Mouse (Mus musculus): ENCODE measurements at regions not wholly inside any gene's neighbourhood (a gene's known extent, or its start where the extent isn't known, plus 50 kb on each side); places are given as distances from the start of the nearest gene placed in this dataset.

- DNase-seq (ENCODE audit: low read depth, low spot score) = no peak
Observed at GRCm38 (mm10) chr7:58093523-58093922, 562.4 kb upstream of the Atp10a start.

GRCm38 (mm10) chr7:58078825-58079224, 569.0 kb upstream of the Gabra5 start:
- DNase-seq (ENCODE audit: low read depth, low spot score) = no peak

- DNase-seq (ENCODE audit: low read depth, low spot score) = peak; percentile 42
Observed at GRCm38 (mm10) chr7:58032975-58033374, 523.1 kb upstream of the Gabra5 start.

- DNase-seq (ENCODE audit: low read depth, low spot score) = no peak
Observed at GRCm38 (mm10) chr7:58032111-58032510, 522.3 kb upstream of the Gabra5 start.

DNA sequence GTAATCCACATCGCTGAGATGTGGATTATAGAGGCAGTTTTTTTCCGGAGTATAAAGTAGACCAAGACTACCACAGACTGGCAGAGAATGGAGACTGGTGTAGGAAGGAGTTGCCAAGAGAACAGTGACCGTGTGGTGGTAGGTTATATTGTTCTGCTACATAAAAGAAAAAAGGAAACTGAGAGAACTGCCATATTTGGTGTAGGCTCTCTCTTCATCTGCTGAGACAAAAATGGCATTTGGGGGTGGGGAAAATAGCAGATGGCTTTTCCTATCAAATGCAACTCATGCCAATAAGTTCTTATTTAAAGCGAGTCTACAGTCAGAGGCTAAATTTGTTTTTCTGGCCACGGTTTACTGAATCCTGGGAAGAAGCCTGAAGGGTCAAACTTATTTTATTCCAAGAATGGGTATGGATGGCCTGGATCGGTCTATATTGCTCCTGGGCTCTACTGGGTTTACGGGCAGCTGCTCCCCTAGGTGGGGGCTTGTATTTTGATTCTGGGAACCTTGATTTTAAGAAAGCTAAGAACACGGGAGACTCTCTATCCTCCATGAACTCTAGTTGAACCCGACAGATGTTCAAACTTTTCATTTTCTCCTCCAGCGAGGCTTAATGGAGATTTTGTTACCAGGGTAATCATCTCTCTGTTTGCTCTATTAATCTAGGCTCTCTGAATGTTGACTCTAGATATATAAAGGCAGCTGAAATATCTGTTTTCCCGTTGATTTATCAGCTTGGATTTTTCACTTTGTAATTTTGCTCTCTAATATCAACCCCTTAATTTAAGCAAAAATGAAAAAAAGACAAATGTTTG, 482.8 kb upstream of the Gabra5 start:
- no peak for DNase-seq (ENCODE audit: low read depth, low spot score)

DNA sequence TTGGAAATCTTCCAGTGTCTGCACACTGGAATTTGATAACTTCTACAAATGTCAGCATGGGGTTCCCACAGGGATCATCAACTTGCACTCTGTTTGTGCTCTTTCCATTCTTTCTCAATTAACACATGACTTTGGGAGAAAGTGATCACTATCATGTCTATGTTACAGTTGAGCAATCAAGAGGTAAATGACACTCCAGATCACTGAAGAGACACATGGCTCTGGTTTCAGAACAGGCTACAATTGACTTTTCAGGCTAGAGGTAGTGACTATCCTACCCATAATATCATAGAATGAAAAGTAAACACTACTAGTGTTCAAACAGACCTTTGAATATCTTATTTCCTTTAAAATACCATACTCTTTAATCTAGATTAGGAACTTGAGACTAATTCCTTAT, 473.3 kb upstream of the Gabra5 start:
- DNase-seq (ENCODE audit: low read depth, low spot score) = no peak

DNA sequence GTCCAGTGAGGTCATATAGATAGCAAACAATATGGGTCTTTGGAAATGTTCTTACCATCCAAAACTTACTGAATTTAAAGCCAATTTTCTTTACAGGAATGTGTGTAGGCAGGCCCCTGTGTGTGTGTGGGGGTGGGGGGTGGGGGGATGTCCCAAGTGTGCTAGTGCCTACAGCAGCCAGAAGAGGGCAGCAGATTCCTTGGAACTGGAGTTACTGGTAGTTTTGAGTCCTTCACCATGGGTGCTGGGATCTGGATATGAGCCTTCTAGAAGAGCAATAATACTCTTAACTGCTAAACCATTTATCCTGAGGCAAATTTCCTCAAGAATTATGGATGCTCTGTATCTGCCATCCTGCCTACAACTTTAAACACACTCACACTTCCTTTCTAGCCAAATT, 456.4 kb upstream of the Gabra5 start:
- peak; percentile 41 for DNase-seq (ENCODE audit: low read depth, low spot score)

DNA sequence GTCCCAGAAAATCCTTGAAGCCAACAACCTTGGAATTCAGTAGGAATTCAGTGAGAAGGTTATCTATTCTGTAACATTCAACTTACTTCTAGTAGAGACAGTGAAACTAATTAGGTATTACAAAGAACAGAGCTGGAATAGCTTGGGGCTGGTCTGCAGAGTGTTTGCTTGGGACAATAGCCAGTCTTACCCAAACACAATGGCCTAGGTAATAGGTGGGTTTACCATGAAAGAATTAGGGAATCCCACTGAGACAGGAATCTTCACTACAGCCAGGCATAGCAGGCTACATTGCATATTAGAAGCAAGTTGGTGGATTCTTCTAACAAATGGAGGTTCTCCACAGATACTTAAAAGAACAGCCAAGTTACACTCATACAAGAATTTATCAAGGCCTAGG, 449.0 kb upstream of the Gabra5 start:
- peak; percentile 38 for DNase-seq (ENCODE audit: low read depth, low spot score)
